Mouse (Mus musculus) kidney, postnatal 36 days (tissue): ENCODE measurements at regions not wholly inside any gene's neighbourhood (a gene's known extent, or its start where the extent isn't known, plus 50 kb on each side); places are given as distances from the start of the nearest gene placed in this dataset.

Experiments
- DNase-seq, 2 experiments: peaks; one replicate each; pipeline ENCODE4 v3.0.0; 2021 to 2022; ENCODE audit warnings: mixed read lengths in 2 of 2

DNA sequence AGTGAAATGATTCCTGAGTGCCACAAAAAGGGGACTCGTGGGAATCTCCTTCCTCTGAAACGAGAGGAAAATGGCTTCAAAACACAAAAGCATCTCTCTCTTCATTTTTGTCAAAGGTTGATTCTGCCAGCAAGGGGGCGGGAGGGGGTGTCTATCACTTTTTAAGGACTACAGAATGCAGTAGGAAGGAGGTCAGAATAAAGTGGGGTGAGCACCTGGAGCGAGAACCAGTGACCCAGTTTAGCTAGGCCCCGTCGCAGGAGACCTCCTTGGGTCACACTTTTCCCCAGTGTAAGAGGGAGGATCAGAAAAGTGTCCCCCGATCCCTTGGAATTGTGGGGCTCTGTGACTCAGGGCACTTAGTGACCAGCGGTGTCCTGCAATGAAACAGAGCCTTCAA lies 133.1 kb downstream of the Tgfb2 start:
- DNase-seq: no peak

GRCm38 (mm10) chr1:186572092-186572491 lies 133.7 kb downstream of the Tgfb2 start:
- no peak for DNase-seq

DNA sequence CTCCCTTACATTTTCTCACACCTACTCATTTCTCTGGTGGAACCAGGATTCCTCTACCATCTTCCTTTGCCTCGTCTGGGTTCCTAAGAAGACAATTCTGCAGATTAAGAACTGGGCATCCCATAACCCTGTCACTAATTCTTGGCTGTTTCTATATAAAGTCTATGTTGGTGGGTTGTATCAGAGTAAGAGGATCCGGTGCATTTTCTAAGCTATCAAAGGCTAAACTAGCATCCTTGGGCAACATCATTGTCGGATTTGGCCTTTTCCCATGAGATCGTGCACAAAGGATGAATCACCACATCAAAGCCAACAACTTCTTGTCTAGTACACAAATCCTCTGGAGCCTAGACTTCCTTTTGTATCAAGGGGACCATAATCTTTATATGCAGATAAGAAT lies 137.3 kb downstream of the Tgfb2 start:
- no peak for DNase-seq

DNA sequence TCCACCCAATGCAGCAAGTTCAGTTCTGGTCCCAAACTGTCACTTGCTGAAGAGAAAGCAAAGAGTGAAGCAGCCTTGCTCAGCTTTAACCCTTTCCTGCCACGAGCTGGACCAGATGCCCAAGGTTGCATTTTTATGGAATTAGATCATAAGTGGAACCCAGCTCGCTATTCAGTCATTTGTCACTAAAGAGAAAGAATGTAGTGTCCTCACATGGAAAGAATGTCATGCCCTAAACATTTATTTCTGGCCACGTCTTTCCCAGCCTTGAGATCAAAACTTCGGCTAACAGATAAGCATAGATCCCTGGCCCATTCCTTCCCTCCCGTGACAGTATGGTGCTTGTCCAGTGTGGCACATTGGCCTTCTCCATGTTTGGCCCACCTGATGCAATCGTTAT lies 137.7 kb downstream of the Tgfb2 start:
- no peak for DNase-seq

DNA sequence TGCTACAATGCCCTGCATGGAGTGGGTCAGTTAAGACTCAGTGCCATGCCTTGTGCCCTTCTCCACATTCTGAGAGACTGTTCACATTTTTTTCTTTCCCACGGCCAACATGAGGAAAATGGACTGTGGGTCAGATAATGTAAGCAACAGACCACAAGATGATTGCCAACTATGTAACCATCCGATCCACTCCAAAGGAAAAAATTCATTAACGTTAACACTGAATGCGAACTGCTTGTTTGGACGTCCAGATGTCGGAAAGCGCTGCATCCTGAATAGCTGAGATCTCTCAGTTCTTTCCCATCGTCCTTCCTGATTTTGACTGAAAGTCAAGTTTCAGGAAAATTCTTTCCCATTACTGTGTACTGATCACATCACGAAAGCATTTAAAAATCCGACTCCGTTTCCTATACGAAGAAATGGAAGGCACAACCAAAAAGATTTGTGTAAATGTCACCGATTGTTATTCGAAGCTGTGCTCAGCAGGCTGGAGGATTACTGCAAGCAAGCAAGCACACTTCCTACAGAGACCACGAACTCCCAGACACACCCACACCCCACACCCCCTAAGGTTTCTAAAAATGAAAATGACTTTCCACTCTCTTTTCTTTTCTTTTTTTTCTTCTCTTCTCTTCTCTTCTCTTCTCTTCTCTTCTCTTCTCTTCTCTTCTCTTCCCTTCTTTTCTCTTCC lies 138.5 kb downstream of the Tgfb2 start:
- no peak for DNase-seq

DNA sequence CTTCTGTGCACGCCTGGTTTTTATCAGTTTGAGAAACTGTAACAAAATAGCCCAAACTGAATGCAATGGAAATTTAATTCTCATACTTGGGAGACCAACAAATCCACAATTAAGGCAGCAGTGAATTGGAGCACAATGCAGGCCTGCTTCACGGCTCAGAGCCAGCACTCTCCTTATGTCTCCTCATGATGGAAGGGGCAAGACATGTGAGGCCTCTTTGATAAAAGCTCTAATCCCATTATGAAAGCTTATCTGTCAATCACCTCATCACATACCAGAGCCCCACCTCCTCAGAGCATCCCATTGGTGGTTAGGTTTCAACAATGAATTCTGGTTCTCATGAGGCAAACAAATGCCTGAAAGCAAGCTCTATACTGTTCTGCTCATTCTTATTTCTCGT lies 143.8 kb downstream of the Tgfb2 start:
- DNase-seq: no peak

DNA sequence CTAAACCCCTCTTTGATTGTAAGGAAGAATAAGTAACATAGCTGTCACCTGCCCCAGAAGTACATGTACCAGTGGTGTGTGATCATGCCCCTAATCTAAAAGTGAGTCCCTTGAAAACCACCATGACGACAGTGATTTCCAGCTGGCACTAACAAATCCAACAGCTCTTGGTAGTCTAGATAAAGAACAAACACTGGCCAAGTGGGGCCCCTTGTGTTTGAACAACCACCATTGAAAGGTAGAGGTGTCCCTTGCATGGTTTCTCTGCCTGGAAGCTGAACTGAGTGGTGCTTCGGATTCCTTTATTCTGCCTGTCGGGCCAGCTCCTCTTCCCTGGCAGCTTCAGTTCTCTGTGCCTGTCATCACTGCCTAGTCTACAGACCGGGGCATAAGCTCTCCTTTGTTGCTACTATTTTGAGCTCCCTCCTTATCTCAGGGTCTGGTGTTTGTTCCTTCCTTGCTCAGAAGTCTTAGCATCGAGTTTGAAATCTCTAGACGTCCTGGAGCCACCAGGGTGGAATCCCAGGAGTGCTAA lies 150.3 kb downstream of the Tgfb2 start:
- no peak for DNase-seq

- DNase-seq: no peak
Measured at GRCm38 (mm10) chr1:186554520-186555010, 151.2 kb downstream of the Tgfb2 start.

GRCm38 (mm10) chr1:186552689-186553088 lies 153.1 kb downstream of the Tgfb2 start:
- DNase-seq: no peak

DNA sequence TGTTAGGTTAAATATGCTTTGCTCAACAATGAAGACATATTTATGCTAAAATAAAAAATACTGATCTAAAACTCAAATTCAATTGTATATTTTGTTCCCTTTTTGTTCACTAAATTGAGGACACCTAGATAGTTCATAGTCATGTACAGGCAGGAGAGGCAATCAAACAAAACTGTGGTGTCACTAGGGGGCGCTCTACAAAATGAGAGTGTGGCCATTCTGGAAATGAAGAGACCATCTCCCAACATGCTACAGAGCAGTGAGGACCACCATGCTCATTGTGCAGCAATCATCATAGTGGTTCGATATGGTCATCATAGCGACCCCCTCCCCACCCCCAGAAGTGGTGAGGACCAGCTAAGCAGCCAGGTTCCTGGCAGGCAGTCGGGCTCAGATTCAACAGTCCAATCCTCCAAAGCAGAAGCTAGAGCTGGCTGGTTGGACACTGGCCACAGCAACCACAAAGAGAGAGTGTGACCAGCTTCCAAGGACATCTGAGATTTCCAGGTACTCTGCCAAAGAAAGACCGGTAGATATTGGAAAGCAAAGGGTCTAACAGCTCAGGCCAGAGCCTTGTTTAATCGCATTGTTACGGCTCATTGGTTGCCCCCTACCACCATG lies 155.4 kb downstream of the Tgfb2 start:
- DNase-seq: peak in 1 of 2 experiments; percentile 48

- no peak for DNase-seq
Measured at GRCm38 (mm10) chr1:186549207-186549606, 156.6 kb downstream of the Tgfb2 start.

DNA sequence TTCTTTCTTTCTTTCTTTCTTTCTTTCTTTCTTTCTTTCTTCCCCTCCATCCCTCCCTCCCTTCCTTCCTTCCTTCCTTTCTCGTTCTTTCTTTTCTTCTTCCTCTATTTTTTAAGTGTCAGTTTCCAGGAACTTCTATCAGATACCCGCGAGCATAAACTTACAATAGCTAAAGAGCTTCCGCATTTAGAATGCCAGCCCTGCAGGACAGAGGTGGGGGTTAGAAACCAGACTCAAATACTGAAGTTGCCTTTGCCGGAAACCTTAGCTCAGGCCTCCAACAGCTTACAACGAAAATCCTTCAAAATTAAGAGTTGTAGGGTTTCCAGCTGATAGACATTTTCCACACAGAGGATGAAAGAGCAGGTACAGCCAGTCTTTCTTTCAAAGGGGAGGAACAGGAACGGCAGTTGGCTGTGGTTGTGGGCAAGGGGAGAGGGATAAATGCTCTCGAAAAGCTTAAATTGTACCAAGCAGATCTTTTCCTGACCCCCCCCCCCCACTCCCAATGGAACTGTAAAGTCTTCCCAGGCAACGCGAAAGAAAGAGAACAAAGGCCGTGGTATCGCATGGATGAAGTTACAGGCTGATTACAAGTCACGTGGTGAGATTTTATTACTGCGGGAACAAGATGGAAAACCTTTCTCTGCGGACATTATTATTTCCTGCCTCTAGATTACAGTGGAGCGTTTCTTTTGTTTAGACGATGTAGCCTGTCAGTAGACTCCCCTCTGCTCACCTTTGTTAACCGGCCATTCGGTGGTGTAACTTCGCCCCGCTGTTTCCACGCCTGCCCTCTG lies 159.2 kb downstream of the Tgfb2 start:
- no peak for DNase-seq

GRCm38 (mm10) chr1:186540070-186540469 lies 165.7 kb downstream of the Tgfb2 start:
- DNase-seq: no peak

DNA sequence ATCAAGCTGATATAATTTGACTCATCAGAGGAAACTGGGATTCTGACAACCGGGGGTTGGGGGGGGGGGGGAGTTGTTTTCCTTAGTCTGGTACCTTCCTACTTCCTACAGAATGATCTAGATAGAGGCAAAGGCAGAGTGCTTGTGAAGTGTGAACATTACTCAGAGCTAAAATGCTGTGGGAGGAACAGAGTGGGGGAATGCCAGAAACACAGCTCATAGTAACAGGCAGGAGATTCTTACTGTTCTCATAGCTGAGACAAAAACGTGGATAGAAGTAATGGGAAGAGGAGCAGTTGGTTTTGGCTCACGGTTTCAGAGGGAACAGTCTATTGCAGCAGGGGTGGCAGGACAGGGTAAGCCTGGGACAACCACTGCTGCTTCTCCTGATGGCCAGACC lies 167.6 kb downstream of the Tgfb2 start:
- no peak for DNase-seq

- no peak for DNase-seq
Measured at GRCm38 (mm10) chr1:186515976-186516375, 189.8 kb downstream of the Tgfb2 start.

DNA sequence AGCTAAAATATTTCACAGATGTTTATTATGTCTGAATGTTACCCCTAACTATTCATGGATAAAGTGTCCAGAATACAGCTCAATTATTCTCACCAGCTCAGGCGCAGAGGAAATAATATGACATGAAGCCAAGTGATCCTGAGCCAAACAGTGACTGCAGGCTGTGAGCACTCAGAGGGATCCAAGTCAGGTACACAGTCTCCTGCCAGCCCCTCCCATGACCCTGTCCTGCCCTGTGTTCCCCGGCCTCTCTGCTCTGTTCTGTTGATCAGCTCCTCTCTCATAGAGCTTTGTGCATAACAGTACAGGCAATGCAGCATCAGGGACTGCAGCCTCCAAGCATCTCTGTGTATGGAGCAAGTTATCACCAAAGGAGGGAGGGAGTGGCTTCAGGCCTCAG lies 190.7 kb downstream of the Tgfb2 start:
- DNase-seq: no peak

DNA sequence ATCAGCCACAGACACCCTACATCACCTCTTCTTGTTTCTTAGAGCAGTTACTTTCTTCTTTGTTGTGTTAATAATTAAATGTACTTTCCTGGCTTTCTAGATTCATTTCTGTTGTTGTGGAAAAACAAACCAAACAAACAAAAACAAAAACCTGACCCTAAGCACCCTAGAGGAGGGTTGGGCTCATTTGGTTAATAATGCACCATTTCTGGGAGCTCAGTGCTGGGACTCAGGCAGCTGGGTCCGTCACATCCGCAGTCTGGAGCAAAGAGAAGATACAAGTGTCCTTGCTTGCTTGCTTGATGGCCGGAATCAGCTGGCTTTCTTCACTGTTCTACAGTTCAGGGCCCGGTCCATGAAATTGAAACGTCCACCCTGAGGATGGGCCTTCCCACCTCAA lies 191.9 kb downstream of the Tgfb2 start:
- DNase-seq: no peak

- no peak for DNase-seq
Measured at GRCm38 (mm10) chr1:186510531-186510930, 195.3 kb downstream of the Tgfb2 start.

DNA sequence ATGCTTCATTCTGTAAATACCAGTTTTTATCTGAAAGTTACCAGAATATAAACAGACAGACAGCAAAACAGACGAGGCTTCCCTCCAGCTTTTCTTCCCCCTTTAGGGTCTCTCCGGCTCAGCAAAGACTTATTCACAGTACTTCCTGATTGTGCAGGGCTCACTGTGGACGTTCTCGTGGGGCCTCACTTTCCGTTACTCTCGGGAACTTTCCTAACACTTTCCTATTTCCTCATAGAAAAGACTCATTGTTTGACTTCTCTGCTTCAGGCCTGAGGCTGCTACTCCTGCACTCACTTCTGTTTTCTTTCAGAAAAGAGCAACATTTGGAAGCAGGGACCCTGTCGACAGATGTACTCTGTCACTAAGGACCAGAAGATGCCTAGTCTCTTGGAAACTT lies 197.4 kb downstream of the Tgfb2 start:
- no peak for DNase-seq

GRCm38 (mm10) chr1:186507956-186508355 lies 197.8 kb downstream of the Tgfb2 start:
- DNase-seq: no peak

DNA sequence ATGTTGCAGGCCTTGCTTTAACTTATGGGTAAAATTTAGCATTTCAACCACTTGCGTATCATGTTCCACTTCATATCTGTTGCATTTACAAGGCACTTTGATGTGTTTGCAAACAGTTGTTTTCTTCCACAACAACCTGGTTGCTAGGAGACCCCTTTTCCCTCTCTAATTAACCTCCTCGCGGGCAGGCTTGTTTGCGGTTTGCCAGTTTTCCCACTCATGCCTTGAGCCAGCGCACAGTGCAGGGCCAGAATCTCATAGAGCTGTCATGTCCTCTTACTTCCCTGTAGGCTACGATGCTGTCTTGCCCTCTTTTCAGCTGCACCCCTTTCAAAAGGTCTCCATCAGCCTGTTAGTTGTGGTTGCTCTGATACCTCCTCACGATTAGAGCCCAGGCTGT lies 199.3 kb downstream of the Tgfb2 start:
- no peak for DNase-seq

- no peak for DNase-seq
Measured at GRCm38 (mm10) chr1:186505912-186506311, 199.9 kb downstream of the Tgfb2 start.

GRCm38 (mm10) chr1:186505051-186505711 lies 200.6 kb downstream of the Tgfb2 start:
- no peak for DNase-seq
